Comparison of ENCODE assay signal across 19 mouse cellular contexts in genomic region chr4:153208822-153209221, GRCm38 (mm10).
A peak's percentile ranks its signal among the peaks of the same experiment; 100 is the strongest.
DNase-seq lines count a peak whose midpoint lies in the region; ATAC-seq and TF ChIP-seq lines count a peak whose summit lies in the region.
"Had no signal": no experiment of that assay in that cellular context is flagged by ENCODE, and none has a peak within 500 bp of the region (broad histone marks: within the 10 kb centered on the region; RNA-seq: fewer than 3 reads in every experiment).

No protein-coding gene starts in this region.

- H3K27me3 ChIP-seq in heart, embryonic 10.5 days (ENCODE audit: insufficient read depth, poor library complexity, severe bottlenecking) = peaks cover 12% of the 10 kb centered on the region; the same call in 1 of the 2 replicates
- H3K27me3 ChIP-seq in heart, adult 2 months (ENCODE audit: control insufficient read depth, insufficient read depth, low read length) = no peaks in the 10 kb centered on the region
- H3K27me3 ChIP-seq in lung, embryonic 15.5 days = no peaks in the 10 kb centered on the region
- no peaks in the 10 kb centered on the region for H3K27me3 ChIP-seq in megakaryocyte, embryonic 14.5 days (replicated peaks)
- H3K27me3 ChIP-seq: CH12.LX; heart, embryonic 12.5 days; Patski had no signal

- no peak for DNase-seq in heart, embryonic 10.5 days (ENCODE audit: low spot score)
- no peak for DNase-seq in heart, adult 2 months
- DNase-seq in lung, adult 18-20 months = no peak
- no peak for DNase-seq in gastrocnemius, postnatal 10 days
- DNase-seq: adrenal gland, postnatal 14 days; cerebellum, adult 11-12 months; cerebellum, adult 9-10 months; cerebellum, postnatal 25 days; heart, adult 18-20 months had no signal

- H3K27ac ChIP-seq in heart, embryonic 10.5 days = peak overlapping the region; percentile 11; the same call in 1 of the 2 replicates
- no peak overlapping the region for H3K27ac ChIP-seq in heart, adult 2 months
- H3K27ac ChIP-seq in lung, embryonic 15.5 days = no peak overlapping the region
- H3K27ac ChIP-seq: embryonic facial prominence, embryonic 10.5 days had no signal

- peaks cover 10% of the 10 kb centered on the region for H3K4me1 ChIP-seq in heart, embryonic 10.5 days
- no peaks in the 10 kb centered on the region for H3K4me1 ChIP-seq in heart, adult 2 months (ENCODE audit: control insufficient read depth, insufficient read depth, low read length)
- no peaks in the 10 kb centered on the region for H3K4me1 ChIP-seq in lung, embryonic 15.5 days
- H3K4me1 ChIP-seq in megakaryocyte, embryonic 14.5 days = no peaks in the 10 kb centered on the region

- no peak for TF ChIP-seq POLR2A in heart, adult 2 months (IDR thresholded peaks at IDR 0.05; ENCODE audit: insufficient read depth, low read depth, low read length)

- no peaks in the 10 kb centered on the region for H3K36me3 ChIP-seq in heart, embryonic 10.5 days
- H3K36me3 ChIP-seq in heart, adult 2 months (ENCODE audit: control insufficient read depth, insufficient read depth, low read length) = no peaks in the 10 kb centered on the region
- no peaks in the 10 kb centered on the region for H3K36me3 ChIP-seq in lung, embryonic 15.5 days
- no peaks in the 10 kb centered on the region for H3K36me3 ChIP-seq in megakaryocyte, embryonic 14.5 days (replicated peaks; ENCODE audit: low read length)
- H3K36me3 ChIP-seq: embryonic facial prominence, embryonic 10.5 days; heart, embryonic 12.5 days had no signal

- H3K9me3 ChIP-seq in heart, embryonic 10.5 days = no peaks in the 10 kb centered on the region
- no peaks in the 10 kb centered on the region for H3K9me3 ChIP-seq in lung, embryonic 15.5 days
- H3K9me3 ChIP-seq in megakaryocyte, embryonic 14.5 days = peaks cover 77% of the 10 kb centered on the region
- H3K9me3 ChIP-seq: embryonic facial prominence, embryonic 10.5 days; heart, embryonic 12.5 days had no signal

- intact Hi-C loops in heart, adult 2 months (cut with DNase I) = no loop called here

- H3K4me3 ChIP-seq in heart, embryonic 10.5 days = no peak overlapping the region
- no peak overlapping the region for H3K4me3 ChIP-seq in heart, adult 2 months
- H3K4me3 ChIP-seq in lung, embryonic 15.5 days = no peak overlapping the region
- peak overlapping the region; percentile 44 for H3K4me3 ChIP-seq in megakaryocyte, embryonic 14.5 days (replicated peaks)
- H3K4me3 ChIP-seq: embryonic facial prominence, embryonic 10.5 days; heart, embryonic 12.5 days had no signal

- ATAC-seq in lung, embryonic 15.5 days (ENCODE audit: borderline replicate concordance, extremely low read depth, low FRiP score, low TSS enrichment) = peak; percentile 50; the same call in 1 of the 2 replicates
- no peak for ATAC-seq in megakaryocyte, adult 5-6 weeks (ENCODE audit: poor library complexity, severe bottlenecking)
- ATAC-seq: activated CD4-positive, CD25-positive, alpha-beta regulatory T cell, adult 4 months; forebrain, embryonic 14.5 days; hindbrain, embryonic 16.5 days; Patski had no signal

- no peak overlapping the region for H3K9ac ChIP-seq in heart, adult 2 months (ENCODE audit: low read depth, low read length)
- H3K9ac ChIP-seq in lung, embryonic 15.5 days = no peak overlapping the region
- H3K9ac ChIP-seq: heart, embryonic 12.5 days had no signal

- no peak for TF ChIP-seq EP300 in heart, adult 2 months (IDR thresholded peaks at IDR 0.05; ENCODE audit: insufficient read depth, low read depth, low read length)

- 59% methylated on average over 2 of the region's 2 CpGs for WGBS in heart, embryonic 10.5 days
- WGBS in heart, adult 2 months = 19% methylated on average over 2 of the region's 2 CpGs
- WGBS in lung, embryonic 15.5 days = 58% methylated on average over 2 of the region's 2 CpGs

- no peak overlapping the region for H3K4me2 ChIP-seq in lung, embryonic 15.5 days
- H3K4me2 ChIP-seq: heart, embryonic 12.5 days had no signal

- H3K79me2 ChIP-seq in heart, adult 2 months (replicated peaks; ENCODE audit: control insufficient read depth, insufficient read depth, low read length) = no peaks in the 10 kb centered on the region

- TF ChIP-seq CTCF in heart, adult 2 months (IDR thresholded peaks at IDR 0.05) = no peak
